Mouse (Mus musculus): ENCODE data around the gene Tpd52l1.

DNA sequence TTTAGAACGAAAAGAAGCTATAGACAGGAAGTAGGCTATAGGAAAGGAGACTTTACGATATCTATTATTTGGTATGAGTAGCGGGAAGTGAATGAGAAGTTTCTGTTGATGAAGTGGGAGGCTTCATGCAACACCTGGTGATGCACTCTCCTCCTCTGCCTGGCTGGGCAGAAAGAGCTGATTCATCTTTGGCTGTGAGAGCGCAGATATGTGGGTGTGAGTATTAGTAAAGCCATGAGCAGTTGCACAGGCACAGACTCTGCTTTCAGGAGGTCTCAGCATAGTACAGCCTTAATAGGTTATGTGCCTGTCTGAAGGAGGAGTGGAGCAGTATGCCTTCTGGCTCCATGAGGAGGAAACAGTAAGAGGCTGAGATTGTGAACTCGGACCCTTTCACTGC, 109.3 kb downstream of the Tpd52l1 start:
- no peak for TF ChIP-seq POLR2A (IDR thresholded peaks at IDR 0.05; ENCODE audit: borderline replicate concordance, extremely low read depth, insufficient read depth, insufficient read length, poor library complexity, severe bottlenecking)
- no peak for TF ChIP-seq CTCF (IDR thresholded peaks at IDR 0.05; ENCODE audit: borderline replicate concordance, extremely low read depth, insufficient read depth, insufficient read length)

All from brain, embryonic 14.5 days (tissue).